Mouse (Mus musculus) G1E (cell line): Measurements from ENCODE around the gene Vcan. TPM values are rescaled to one million over a fixed set of nuclear protein-coding genes. Genes with fewer than 3 reads are reported as not detected.

ENCODE experiments used
- ATAC-seq: 2 replicates; pipeline ENCODE4 v1.8.0; 2016; ENCODE audit warnings: mild to moderate bottlenecking; ENCODE audit not compliant: insufficient number of reproducible peaks, poor library complexity, low FRiP score, severe bottlenecking; ENCODE audit errors: extremely low read depth
- DNase-seq: peaks from one replicate; pipeline ENCODE4 v3.0.0; 2012; ENCODE audit warnings: low spot score
- H3K27me3 ChIP-seq: 2 replicates; pipeline ENCODE4 v1.6.1; 2012; ENCODE audit warnings: mild to moderate bottlenecking, low read length, inconsistent platforms; ENCODE audit not compliant: insufficient read depth
- H3K36me3 ChIP-seq: replicated peaks from 2 replicates; pipeline ENCODE3; 2012; ENCODE audit warnings: mild to moderate bottlenecking, inconsistent platforms
- H3K4me1 ChIP-seq: 2 replicates; pipeline ENCODE4 v1.6.1; 2012; ENCODE audit warnings: low read depth, low read length, inconsistent platforms, mixed read lengths; ENCODE audit not compliant: insufficient read depth
- H3K4me3 ChIP-seq: 2 replicates; pipeline ENCODE4 v1.5.1; 2012; ENCODE audit warnings: low read depth, mild to moderate bottlenecking, inconsistent platforms, low read length, moderate library complexity, mixed read lengths
- H3K9me3 ChIP-seq: replicated peaks from 2 replicates; pipeline ENCODE4 v1.6.1; 2012; ENCODE audit warnings: inconsistent platforms
- CTCF ChIP-seq: IDR thresholded peaks from 2 replicates; pipeline ENCODE4 v1.5.1; 2012; ENCODE audit warnings: low read depth, low read length, inconsistent platforms, mixed read lengths
- GATA1 ChIP-seq: IDR thresholded peaks from 2 replicates; pipeline ENCODE4 v1.6.1; 2012; ENCODE audit warnings: borderline replicate concordance, low read length, inconsistent platforms, mixed read lengths
- GATA2 ChIP-seq: IDR thresholded peaks from 2 replicates; pipeline ENCODE4 v1.6.1; 2012; ENCODE audit warnings: low read depth, low read length, inconsistent platforms, borderline replicate concordance
- POLR2AphosphoS5 ChIP-seq: IDR thresholded peaks from 2 replicates; pipeline ENCODE4 v1.6.1; 2012; ENCODE audit warnings: low read depth, low read length, inconsistent platforms; ENCODE audit not compliant: insufficient replicate concordance
- TAL1 ChIP-seq: conservative IDR thresholded peaks from 2 replicates; pipeline ENCODE4 v1.6.1; 2012; ENCODE audit warnings: low read depth, low read length, inconsistent platforms, mixed read lengths
- polyA plus RNA-seq: library from polyadenylated mRNA; stranded (reverse); fragments of >175 nt; gene quantifications from 2 replicates; pipeline ENCODE4 v1.2.3, GENCODE M21; 2012
- total RNA-seq, 2 experiments: library from RNA; stranded (forward) in 1 of 2; stranded (reverse) in 1 of 2; fragments of 200-1000 nt in 1 of 2; fragments of >200 nt in 1 of 2; fragmentation: Nextera tagmentation in 1 of 2; gene quantifications; 2 replicates each; pipeline ENCODE4 v1.2.3; 2014 to 2017

Vcan gene
- not detected in 2 replicates for total RNA-seq (2014; fragmentation: Nextera tagmentation)
- total RNA-seq (2017) = 0.06 and 0.22 TPM in 2 replicates
- not detected in 2 replicates for polyA plus RNA-seq

- no peak within 1 kb of the TSS for H3K4me3 ChIP-seq
Observed at GRCm38 (mm10) chr13:89741766-89742685, at the start of gene Vcan. Gene Vcan, minus strand, starts transcription at chr13:89742509.

GRCm38 (mm10) chr13:89791475-89791874 is 49.2 kb upstream of the Vcan start:
- no peaks in the 10 kb centered on the region for H3K27me3 ChIP-seq
- no peak overlapping the region for H3K4me3 ChIP-seq
- ATAC-seq (no peak), DNase-seq (no peak)
- H3K9me3 ChIP-seq = no peaks in the 10 kb centered on the region
- TF ChIP-seq CTCF = no peak
- no peak for TF ChIP-seq TAL1
- no peaks in the 10 kb centered on the region for H3K36me3 ChIP-seq
- no peaks in the 10 kb centered on the region for H3K4me1 ChIP-seq

More at GRCm38 (mm10) chr13:89741766-89742685, at the start of gene Vcan:
- Histone ChIP-seq H3K9me3 (no peaks in the 10 kb centered on the region), H3K27me3 (peaks cover 33% of the 10 kb centered on the region), H3K4me1 (peaks cover 20% of the 10 kb centered on the region), H3K36me3 (no peaks in the 10 kb centered on the region)
- ATAC-seq = no peak
- TF ChIP-seq GATA1 = no peak
- no peak for TF ChIP-seq GATA2
- TF ChIP-seq TAL1 = no peak
- TF ChIP-seq POLR2AphosphoS5 = no peak
- no peak for TF ChIP-seq CTCF
- DNase-seq = no peak

- H3K9me3 ChIP-seq = no peaks in the 10 kb centered on the region
- no peaks in the 10 kb centered on the region for H3K36me3 ChIP-seq
- no peaks in the 10 kb centered on the region for H3K27me3 ChIP-seq
- no peak for DNase-seq
- no peak overlapping the region for H3K4me3 ChIP-seq
- TF ChIP-seq GATA2 = no peak
- no peak for TF ChIP-seq TAL1
- no peak for TF ChIP-seq CTCF
- TF ChIP-seq POLR2AphosphoS5 = no peak
- TF ChIP-seq GATA1 = no peak
- no peak for ATAC-seq
- H3K4me1 ChIP-seq = peaks cover 2% of the 10 kb centered on the region; the same call in 1 of the 2 replicates
Observed at GRCm38 (mm10) chr13:89782886-89783285, 40.6 kb upstream of the Vcan start.

- no peaks in the 10 kb centered on the region for H3K9me3 ChIP-seq
- ATAC-seq = no peak
Observed at GRCm38 (mm10) chr13:89780276-89780675, 38.0 kb upstream of the Vcan start.

GRCm38 (mm10) chr13:89779208-89779911 is 37.1 kb upstream of the Vcan start:
- H3K36me3 ChIP-seq = no peaks in the 10 kb centered on the region
- no peak for TF ChIP-seq CTCF
- no peak for TF ChIP-seq TAL1
- TF ChIP-seq POLR2AphosphoS5 = no peak
- no peak for TF ChIP-seq GATA2
- TF ChIP-seq GATA1 = no peak
- no peak overlapping the region for H3K4me3 ChIP-seq
- H3K9me3 ChIP-seq = no peaks in the 10 kb centered on the region
- ATAC-seq (no peak; the same call in 1 of the 2 replicates), DNase-seq (no peak)
- H3K4me1 ChIP-seq = peaks cover 2% of the 10 kb centered on the region; the same call in 1 of the 2 replicates
- no peaks in the 10 kb centered on the region for H3K27me3 ChIP-seq

More at GRCm38 (mm10) chr13:89780276-89780675, 38.0 kb upstream of the Vcan start:
- TF ChIP-seq POLR2AphosphoS5 (no peak), TAL1 (no peak), CTCF (no peak), GATA2 (no peak), GATA1 (no peak)
- Histone ChIP-seq H3K36me3 (no peaks in the 10 kb centered on the region), H3K27me3 (no peaks in the 10 kb centered on the region), H3K4me1 (peaks cover 2% of the 10 kb centered on the region; the same call in 1 of the 2 replicates), H3K4me3 (no peak overlapping the region)
- no peak for DNase-seq

GRCm38 (mm10) chr13:89777764-89778163 is 35.5 kb upstream of the Vcan start:
- ATAC-seq = no peak

More at GRCm38 (mm10) chr13:89777764-89778163, 35.5 kb upstream of the Vcan start:
- Histone ChIP-seq H3K36me3 (no peaks in the 10 kb centered on the region), H3K27me3 (no peaks in the 10 kb centered on the region), H3K4me1 (peaks cover 2% of the 10 kb centered on the region; the same call in 1 of the 2 replicates), H3K4me3 (no peak overlapping the region), H3K9me3 (no peaks in the 10 kb centered on the region)
- DNase-seq = no peak
- TF ChIP-seq GATA2 (no peak), TAL1 (no peak), CTCF (no peak), POLR2AphosphoS5 (no peak), GATA1 (no peak)
